Mouse (Mus musculus): ENCODE results near the gene Car9. TPM values are rescaled to one million over a fixed set of nuclear protein-coding genes. Genes with fewer than 3 reads are reported as not detected.

Gene Car9
- polyA plus RNA-seq, 1 experiment from 2014 or later: 0.23 TPM

GRCm38 (mm10) chr4:43499407-43500333 lies 7.1 kb upstream of the Car9 start, which contains the start of gene Arhgef39:
Arhgef39 (minus strand) TSS chr4:43499695.
- H3K27ac ChIP-seq (ENCODE audit: low read depth, low read length): no peak within 1 kb of the TSS
- no peaks in the 10 kb centered on the region for H3K27me3 ChIP-seq (replicated peaks; ENCODE audit: control insufficient read depth, insufficient read depth, low read length)
- ATAC-seq: peak; percentile 85
- H3K4me3 ChIP-seq (ENCODE audit: low read length): peak within 1 kb of the TSS; percentile 56
- WGBS: 6% methylated on average over 50 of the region's 50 CpGs
- no peaks in the 10 kb centered on the region for H3K9me3 ChIP-seq (ENCODE audit: control insufficient read depth, low read length)
- no peaks in the 10 kb centered on the region for H3K36me3 ChIP-seq (ENCODE audit: control insufficient read depth, insufficient read depth, low read length)
- H3K9ac ChIP-seq (ENCODE audit: low read depth, low read length): peak within 1 kb of the TSS; percentile 65
- H3K4me1 ChIP-seq (ENCODE audit: control insufficient read depth, insufficient read depth, low read depth, low read length): peaks cover 8% of the 10 kb centered on the region
- H3K4me2 ChIP-seq (ENCODE audit: low read length): peak within 1 kb of the TSS; percentile 88

GRCm38 (mm10) chr4:43503041-43503440 lies 3.7 kb upstream of the Car9 start:
- Histone ChIP-seq H3K4me2 (ENCODE audit: low read length) (no peak overlapping the region), H3K4me3 (ENCODE audit: low read length) (no peak overlapping the region), H3K27me3 (replicated peaks; ENCODE audit: control insufficient read depth, insufficient read depth, low read length) (no peaks in the 10 kb centered on the region; the same call in 1 of the 2 replicates), H3K27ac (ENCODE audit: low read depth, low read length) (no peak overlapping the region), H3K4me1 (ENCODE audit: control insufficient read depth, insufficient read depth, low read depth, low read length) (peaks cover 6% of the 10 kb centered on the region), H3K9ac (ENCODE audit: low read depth, low read length) (no peak overlapping the region), H3K36me3 (ENCODE audit: control insufficient read depth, insufficient read depth, low read length) (no peaks in the 10 kb centered on the region), H3K9me3 (ENCODE audit: control insufficient read depth, low read length) (no peaks in the 10 kb centered on the region)
- WGBS: 73% methylated on average over 2 of the region's 2 CpGs
- ATAC-seq: no peak

GRCm38 (mm10) chr4:43503506-43503905 lies 3.3 kb upstream of the Car9 start:
- H3K4me3 ChIP-seq (ENCODE audit: low read length): no peak overlapping the region

GRCm38 (mm10) chr4:43504269-43504668 lies 2.5 kb upstream of the Car9 start:
- H3K27ac ChIP-seq (ENCODE audit: low read depth, low read length): no peak overlapping the region
- H3K4me2 ChIP-seq (ENCODE audit: low read length): no peak overlapping the region
- H3K9ac ChIP-seq (ENCODE audit: low read depth, low read length): no peak overlapping the region
- H3K9me3 ChIP-seq (ENCODE audit: control insufficient read depth, low read length): no peaks in the 10 kb centered on the region
- 82% methylated on average over 4 of the region's 4 CpGs for WGBS
- no peak for ATAC-seq
- H3K36me3 ChIP-seq (ENCODE audit: control insufficient read depth, insufficient read depth, low read length): no peaks in the 10 kb centered on the region
- no peak overlapping the region for H3K4me3 ChIP-seq (ENCODE audit: low read length)
- peaks cover 13% of the 10 kb centered on the region for H3K4me1 ChIP-seq (ENCODE audit: control insufficient read depth, insufficient read depth, low read depth, low read length)
- peaks cover 7% of the 10 kb centered on the region for H3K27me3 ChIP-seq (replicated peaks; ENCODE audit: control insufficient read depth, insufficient read depth, low read length)

More at GRCm38 (mm10) chr4:43503506-43503905, 3.3 kb upstream of the Car9 start:
- Histone ChIP-seq H3K4me2 (ENCODE audit: low read length) (no peak overlapping the region), H3K27ac (ENCODE audit: low read depth, low read length) (no peak overlapping the region), H3K9ac (ENCODE audit: low read depth, low read length) (no peak overlapping the region), H3K27me3 (replicated peaks; ENCODE audit: control insufficient read depth, insufficient read depth, low read length) (no peaks in the 10 kb centered on the region; the same call in 1 of the 2 replicates), H3K9me3 (ENCODE audit: control insufficient read depth, low read length) (no peaks in the 10 kb centered on the region), H3K4me1 (ENCODE audit: control insufficient read depth, insufficient read depth, low read depth, low read length) (peaks cover 11% of the 10 kb centered on the region), H3K36me3 (ENCODE audit: control insufficient read depth, insufficient read depth, low read length) (no peaks in the 10 kb centered on the region)
- no peak for ATAC-seq
- 82% methylated on average over 6 of the region's 6 CpGs for whole genome bisulfite sequencing

- H3K9ac ChIP-seq (ENCODE audit: low read depth, low read length): no peak overlapping the region
- peaks cover 13% of the 10 kb centered on the region for H3K4me1 ChIP-seq (ENCODE audit: control insufficient read depth, insufficient read depth, low read depth, low read length)
- 60% methylated on average over 8 of the region's 8 CpGs for WGBS
- H3K27ac ChIP-seq (ENCODE audit: low read depth, low read length): no peak overlapping the region
- no peak overlapping the region for H3K4me3 ChIP-seq (ENCODE audit: low read length)
- no peak for ATAC-seq
- no peaks in the 10 kb centered on the region for H3K36me3 ChIP-seq (ENCODE audit: control insufficient read depth, insufficient read depth, low read length)
- H3K27me3 ChIP-seq (replicated peaks; ENCODE audit: control insufficient read depth, insufficient read depth, low read length): peaks cover 7% of the 10 kb centered on the region
- no peak overlapping the region for H3K4me2 ChIP-seq (ENCODE audit: low read length)
- H3K9me3 ChIP-seq (ENCODE audit: control insufficient read depth, low read length): no peaks in the 10 kb centered on the region
These were observed 692 bp upstream of the Car9 start for GRCm38 (mm10) chr4:43506074-43506473.

- WGBS: 13% methylated on average over 22 of the region's 22 CpGs
- Histone ChIP-seq H3K9me3 (ENCODE audit: control insufficient read depth, low read length) (no peaks in the 10 kb centered on the region), H3K36me3 (ENCODE audit: control insufficient read depth, insufficient read depth, low read length) (no peaks in the 10 kb centered on the region), H3K27me3 (replicated peaks; ENCODE audit: control insufficient read depth, insufficient read depth, low read length) (peaks cover 7% of the 10 kb centered on the region), H3K9ac (ENCODE audit: low read depth, low read length) (peak overlapping the region; percentile 41), H3K4me1 (ENCODE audit: control insufficient read depth, insufficient read depth, low read depth, low read length) (peaks cover 13% of the 10 kb centered on the region), H3K4me3 (ENCODE audit: low read length) (peak overlapping the region; percentile 33), H3K4me2 (ENCODE audit: low read length) (peak overlapping the region; percentile 61), H3K27ac (ENCODE audit: low read depth, low read length) (no peak overlapping the region)
- ATAC-seq: 0 out of 2 replicates have a peak, but pooled peaks have one; percentile 48
These were observed 1.3 kb downstream of the Car9 start for GRCm38 (mm10) chr4:43507938-43508665.

- WGBS: 13% methylated on average over 13 of the region's 13 CpGs
These were observed 1.9 kb downstream of the Car9 start for GRCm38 (mm10) chr4:43508666-43508997.

GRCm38 (mm10) chr4:43509109-43509508 lies 2.3 kb downstream of the Car9 start:
- H3K4me1 ChIP-seq (ENCODE audit: control insufficient read depth, insufficient read depth, low read depth, low read length): peaks cover 13% of the 10 kb centered on the region
- H3K9ac ChIP-seq (ENCODE audit: low read depth, low read length): no peak overlapping the region; the same call in 1 of the 2 replicates
- H3K27me3 ChIP-seq (replicated peaks; ENCODE audit: control insufficient read depth, insufficient read depth, low read length): peaks cover 7% of the 10 kb centered on the region
- ATAC-seq: no peak
- H3K36me3 ChIP-seq (ENCODE audit: control insufficient read depth, insufficient read depth, low read length): no peaks in the 10 kb centered on the region
- H3K4me3 ChIP-seq (ENCODE audit: low read length): no peak overlapping the region
- 23% methylated on average over 9 of the region's 9 CpGs for WGBS
- peak overlapping the region; percentile 61 for H3K4me2 ChIP-seq (ENCODE audit: low read length)
- no peaks in the 10 kb centered on the region for H3K9me3 ChIP-seq (ENCODE audit: control insufficient read depth, low read length)
- no peak overlapping the region for H3K27ac ChIP-seq (ENCODE audit: low read depth, low read length)

More at GRCm38 (mm10) chr4:43508666-43508997, 1.9 kb downstream of the Car9 start:
- Histone ChIP-seq H3K27ac (ENCODE audit: low read depth, low read length) (no peak overlapping the region), H3K4me1 (ENCODE audit: control insufficient read depth, insufficient read depth, low read depth, low read length) (peaks cover 13% of the 10 kb centered on the region), H3K9ac (ENCODE audit: low read depth, low read length) (peak overlapping the region; percentile 41), H3K4me2 (ENCODE audit: low read length) (peak overlapping the region; percentile 61), H3K27me3 (replicated peaks; ENCODE audit: control insufficient read depth, insufficient read depth, low read length) (peaks cover 7% of the 10 kb centered on the region), H3K4me3 (ENCODE audit: low read length) (peak overlapping the region; percentile 33), H3K9me3 (ENCODE audit: control insufficient read depth, low read length) (no peaks in the 10 kb centered on the region), H3K36me3 (ENCODE audit: control insufficient read depth, insufficient read depth, low read length) (no peaks in the 10 kb centered on the region)
- peak; percentile 48; the same call in 1 of the 2 replicates for ATAC-seq
